Mouse (Mus musculus) embryonic facial prominence, embryonic 12.5 days (tissue): ENCODE data around the gene Smagp. TPM values are rescaled to one million over a fixed set of nuclear protein-coding genes. Genes with fewer than 3 reads are reported as not detected.

Experiments used
- ATAC-seq: fragments of 200-750 bp; cut with Nextera tagmentation; 2 replicates; pipeline ENCODE4 v1.8.0; 2017; ENCODE audit not compliant: insufficient number of reproducible peaks, insufficient read depth, low FRiP score, low TSS enrichment
- H3K27ac ChIP-seq: fragments of 300-500 bp; sonication (generic); 2 replicates; pipeline ENCODE4 v1.5.1; 2016; ENCODE audit warnings: mild to moderate bottlenecking
- H3K27me3 ChIP-seq: fragments of 300-500 bp; sonication (generic); 2 replicates; pipeline ENCODE4 v1.6.1; 2016; ENCODE audit warnings: mild to moderate bottlenecking, moderate library complexity
- H3K36me3 ChIP-seq: fragments of 300-500 bp; sonication (generic); 2 replicates; pipeline ENCODE4 v1.6.1; 2016; ENCODE audit warnings: mild to moderate bottlenecking
- H3K4me1 ChIP-seq: fragments of 300-500 bp; sonication (generic); 2 replicates; pipeline ENCODE4 v1.6.1; 2016
- H3K4me2 ChIP-seq: fragments of 300-500 bp; sonication (generic); replicated peaks from 2 replicates; pipeline ENCODE4 v1.6.1; 2016; ENCODE audit warnings: mild to moderate bottlenecking, moderate library complexity
- H3K4me3 ChIP-seq: fragments of 300-500 bp; sonication (generic); 2 replicates; pipeline ENCODE4 v1.5.1; 2016; ENCODE audit warnings: mild to moderate bottlenecking
- H3K9ac ChIP-seq: fragments of 300-500 bp; sonication (generic); 2 replicates; pipeline ENCODE4 v1.6.1; 2016; ENCODE audit warnings: mild to moderate bottlenecking, moderate library complexity
- H3K9me3 ChIP-seq: fragments of 300-500 bp; sonication (generic); 2 replicates; pipeline ENCODE4 v1.6.1; 2016; ENCODE audit warnings: mild to moderate bottlenecking, moderate library complexity
- WGBS: fragments of 180-500 bp; shearing (Covaris S2); methylation state at CpG from one replicate; pipeline ENCODE4 v1.1.7; 2016; 5-methylcytosine and 5-hydroxymethylcytosine counted together
- polyA plus RNA-seq: library from polyadenylated mRNA; unstranded; fragments of >200 nt; fragmentation: Nextera tagmentation; extraction: Ambion mirVana; gene quantifications from 2 replicates; pipeline ENCODE4 v1.2.1, GENCODE M21; 2016

The Smagp gene
- 5.9 and 7.2 TPM in 2 replicates for polyA plus RNA-seq

DNA sequence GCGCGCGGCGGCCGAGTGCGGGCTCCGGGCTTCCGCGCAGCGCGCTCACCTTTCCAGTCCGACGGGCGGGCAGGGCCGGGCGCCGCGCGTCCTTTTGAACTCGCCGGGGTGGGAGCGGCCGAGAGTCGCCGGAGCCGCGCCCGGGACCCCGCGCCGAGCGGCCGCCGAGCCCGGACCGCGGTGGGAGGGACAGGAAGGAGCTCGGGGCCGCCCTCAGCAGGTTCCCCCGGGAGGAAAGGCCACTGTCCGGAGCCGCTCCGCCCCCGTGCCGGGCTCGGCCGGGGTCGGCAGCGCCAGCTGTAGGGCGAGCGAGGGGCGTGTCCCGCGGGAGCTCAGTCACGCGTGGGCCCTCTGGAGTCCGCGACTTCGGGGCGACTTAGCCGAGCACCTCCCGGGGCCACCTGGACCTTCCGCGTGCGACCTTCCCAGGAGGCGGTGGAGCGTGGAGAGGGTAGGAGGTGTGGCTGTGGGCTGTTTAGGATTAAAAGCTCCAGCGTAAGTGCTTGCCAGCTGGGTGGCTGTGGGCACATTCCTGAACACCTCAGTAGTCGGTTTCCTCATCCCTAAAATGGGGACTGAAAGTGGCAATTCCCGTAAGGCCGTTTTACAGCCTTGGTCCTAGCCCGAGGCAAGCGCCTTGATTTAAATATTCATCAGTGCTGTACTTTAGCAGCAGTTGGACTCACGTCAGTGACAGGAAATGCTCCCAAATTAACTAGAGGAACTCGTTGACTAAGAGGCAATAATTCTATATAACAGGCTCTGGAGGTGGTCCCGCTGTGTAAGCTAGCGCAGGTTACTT, at the start of gene Smagp:
Gene Smagp (minus strand): TSS at position 241 of the 802 bp plus-strand sequence.
- Histone ChIP-seq H3K9me3 (no peaks in the 10 kb centered on the region), H3K36me3 (no peaks in the 10 kb centered on the region), H3K27ac (no peak within 1 kb of the TSS), H3K4me1 (peaks cover 15% of the 10 kb centered on the region; the same call in 1 of the 2 replicates), H3K27me3 (peaks cover 55% of the 10 kb centered on the region), H3K4me2 (peak within 1 kb of the TSS; percentile 81), H3K9ac (peak within 1 kb of the TSS; percentile 30; the same call in 1 of the 2 replicates), H3K4me3 (peak within 1 kb of the TSS; percentile 46)
- ATAC-seq: no peak
- under 1% methylated on average over 76 of the region's 77 CpGs for WGBS

DNA sequence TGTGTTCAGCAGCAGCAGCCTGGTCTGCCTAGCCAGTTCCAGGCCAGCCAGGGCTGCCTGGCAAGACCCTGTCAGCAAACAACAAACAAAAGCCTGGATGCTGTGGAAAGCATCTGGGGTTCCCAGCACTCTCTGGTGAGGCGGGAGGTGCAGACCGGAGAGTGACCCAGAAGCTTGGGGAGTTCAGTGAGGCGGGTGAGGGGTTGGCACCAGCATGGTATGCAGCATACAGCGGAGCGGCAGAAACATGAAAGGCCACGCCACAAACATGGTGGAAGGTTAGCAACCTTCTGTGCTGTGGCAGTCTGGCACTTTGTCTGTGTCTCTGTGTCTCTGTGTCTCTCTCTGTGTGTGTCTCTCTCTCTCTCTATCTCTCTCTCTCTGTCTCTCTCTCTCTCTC, 49.7 kb upstream of the Smagp start:
- H3K27ac ChIP-seq: no peak overlapping the region
- WGBS: 90% methylated on average over 6 of the region's 6 CpGs
- ATAC-seq: no peak
- H3K4me3 ChIP-seq: no peak overlapping the region
- H3K36me3 ChIP-seq: no peaks in the 10 kb centered on the region
- H3K27me3 ChIP-seq: no peaks in the 10 kb centered on the region
- H3K9me3 ChIP-seq: peaks cover 6% of the 10 kb centered on the region; the same call in 1 of the 2 replicates
- H3K4me2 ChIP-seq: no peak overlapping the region
- peaks cover 7% of the 10 kb centered on the region; the same call in 1 of the 2 replicates for H3K4me1 ChIP-seq
- H3K9ac ChIP-seq: no peak overlapping the region

DNA sequence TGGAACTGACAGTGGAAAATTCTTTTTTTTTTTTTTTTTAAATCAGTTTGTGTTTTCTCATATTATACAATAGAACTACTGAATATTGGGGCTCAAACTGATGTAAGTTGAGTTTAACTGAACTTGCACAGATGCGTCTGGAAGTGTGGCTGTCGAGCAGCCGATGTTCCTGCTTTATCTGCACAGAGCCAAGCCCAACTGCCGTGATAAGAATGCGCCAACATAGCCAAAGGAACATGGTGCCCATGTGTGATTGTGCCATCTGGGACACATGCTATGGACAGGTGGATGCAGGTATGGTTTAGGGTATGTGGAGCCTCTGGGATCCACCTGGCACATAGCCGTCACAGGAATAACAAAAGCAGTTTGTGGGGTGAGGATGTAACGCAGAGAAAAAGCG, 49.1 kb upstream of the Smagp start:
- H3K36me3 ChIP-seq: no peaks in the 10 kb centered on the region
- peaks cover 6% of the 10 kb centered on the region; the same call in 1 of the 2 replicates for H3K9me3 ChIP-seq
- peaks cover 7% of the 10 kb centered on the region; the same call in 1 of the 2 replicates for H3K4me1 ChIP-seq
- WGBS: 92% methylated on average over 8 of the region's 8 CpGs
- H3K4me2 ChIP-seq: no peak overlapping the region
- H3K4me3 ChIP-seq: no peak overlapping the region
- no peaks in the 10 kb centered on the region for H3K27me3 ChIP-seq
- no peak for ATAC-seq
- no peak overlapping the region for H3K27ac ChIP-seq
- H3K9ac ChIP-seq: no peak overlapping the region

GRCm38 (mm10) chr15:100685255-100685654, 48.5 kb upstream of the Smagp start:
- no peak overlapping the region for H3K27ac ChIP-seq
- H3K4me1 ChIP-seq: peaks cover 7% of the 10 kb centered on the region; the same call in 1 of the 2 replicates
- no peak overlapping the region for H3K4me3 ChIP-seq
- no peak overlapping the region for H3K9ac ChIP-seq
- WGBS: 18% methylated on average over 13 of the region's 13 CpGs
- no peak for ATAC-seq
- peaks cover 3% of the 10 kb centered on the region; the same call in 1 of the 2 replicates for H3K9me3 ChIP-seq
- H3K4me2 ChIP-seq: no peak overlapping the region
- H3K27me3 ChIP-seq: no peaks in the 10 kb centered on the region
- no peaks in the 10 kb centered on the region for H3K36me3 ChIP-seq

DNA sequence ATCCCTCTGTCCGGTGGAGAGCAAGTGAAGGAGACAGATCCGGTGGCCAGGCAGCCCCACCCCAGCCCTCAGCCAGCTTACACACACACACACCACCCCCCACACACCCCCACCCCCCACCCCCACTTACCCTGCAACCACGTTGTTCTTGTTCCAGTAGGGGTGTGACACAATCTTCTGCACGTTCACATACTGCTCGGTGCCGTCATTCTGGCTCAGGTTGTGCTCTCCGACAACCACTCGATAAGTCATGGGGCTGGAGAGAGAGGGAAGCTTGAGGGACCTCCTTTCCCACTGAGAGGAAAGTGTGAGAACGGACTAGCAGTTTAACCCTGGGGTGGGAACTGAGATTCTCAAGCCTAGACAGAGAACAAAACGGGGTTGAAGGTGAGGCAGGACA, 47.7 kb upstream of the Smagp start:
- Histone ChIP-seq H3K27me3 (no peaks in the 10 kb centered on the region), H3K9ac (no peak overlapping the region), H3K9me3 (no peaks in the 10 kb centered on the region), H3K27ac (no peak overlapping the region), H3K4me1 (peaks cover 7% of the 10 kb centered on the region; the same call in 1 of the 2 replicates), H3K4me3 (no peak overlapping the region), H3K4me2 (no peak overlapping the region), H3K36me3 (no peaks in the 10 kb centered on the region)
- ATAC-seq: no peak; the same call in 1 of the 2 replicates
- WGBS: 67% methylated on average over 10 of the region's 10 CpGs

GRCm38 (mm10) chr15:100683041-100683440, 46.3 kb upstream of the Smagp start:
- no peaks in the 10 kb centered on the region for H3K27me3 ChIP-seq
- 47% methylated on average over 2 of the region's 2 CpGs for WGBS
- H3K4me3 ChIP-seq: no peak overlapping the region

GRCm38 (mm10) chr15:100681770-100682169, 45.0 kb upstream of the Smagp start:
- no peak overlapping the region for H3K9ac ChIP-seq
- H3K27me3 ChIP-seq: no peaks in the 10 kb centered on the region
- H3K36me3 ChIP-seq: no peaks in the 10 kb centered on the region
- no peak overlapping the region for H3K4me2 ChIP-seq
- no peaks in the 10 kb centered on the region for H3K9me3 ChIP-seq
- H3K4me3 ChIP-seq: no peak overlapping the region
- H3K4me1 ChIP-seq: peaks cover 3% of the 10 kb centered on the region; the same call in 1 of the 2 replicates
- ATAC-seq: no peak
- H3K27ac ChIP-seq: no peak overlapping the region
- WGBS: 29% methylated on average over 7 of the region's 7 CpGs

More at GRCm38 (mm10) chr15:100683041-100683440, 46.3 kb upstream of the Smagp start:
- Histone ChIP-seq H3K4me1 (peaks cover 7% of the 10 kb centered on the region; the same call in 1 of the 2 replicates), H3K36me3 (no peaks in the 10 kb centered on the region), H3K9me3 (no peaks in the 10 kb centered on the region), H3K9ac (no peak overlapping the region), H3K4me2 (no peak overlapping the region), H3K27ac (no peak overlapping the region)
- no peak for ATAC-seq

DNA sequence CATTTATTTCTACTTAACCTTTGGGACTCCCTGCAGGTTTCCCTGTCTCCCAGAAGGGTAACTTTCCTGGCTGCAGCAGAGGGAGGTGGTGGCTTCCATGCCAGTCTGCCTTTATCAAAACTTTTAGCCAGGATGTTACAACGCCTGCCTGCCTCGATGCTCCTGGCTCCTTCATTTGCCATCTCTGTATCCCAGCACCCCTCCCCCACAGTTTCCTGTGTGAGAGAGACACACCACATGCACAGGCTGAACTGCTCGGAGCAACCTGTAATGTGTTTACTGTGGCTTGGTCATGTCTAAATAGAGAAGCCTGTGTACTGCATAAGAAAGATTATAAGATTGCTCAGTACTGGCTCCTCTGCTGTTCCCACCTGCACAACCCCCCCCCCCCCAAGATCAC, 43.6 kb upstream of the Smagp start:
- no peak overlapping the region for H3K9ac ChIP-seq
- no peaks in the 10 kb centered on the region for H3K27me3 ChIP-seq
- H3K9me3 ChIP-seq: no peaks in the 10 kb centered on the region
- no peak overlapping the region for H3K27ac ChIP-seq
- WGBS: 49% methylated on average over 3 of the region's 3 CpGs
- no peak overlapping the region for H3K4me3 ChIP-seq
- ATAC-seq: no peak
- no peak overlapping the region for H3K4me2 ChIP-seq
- no peaks in the 10 kb centered on the region for H3K36me3 ChIP-seq
- peaks cover 3% of the 10 kb centered on the region; the same call in 1 of the 2 replicates for H3K4me1 ChIP-seq

GRCm38 (mm10) chr15:100679005-100679404, 42.3 kb upstream of the Smagp start:
- 92% methylated on average over 14 of the region's 14 CpGs for WGBS
- Histone ChIP-seq H3K9ac (no peak overlapping the region), H3K4me1 (peaks cover 3% of the 10 kb centered on the region; the same call in 1 of the 2 replicates), H3K27ac (no peak overlapping the region), H3K4me2 (no peak overlapping the region), H3K9me3 (no peaks in the 10 kb centered on the region), H3K27me3 (no peaks in the 10 kb centered on the region), H3K36me3 (no peaks in the 10 kb centered on the region), H3K4me3 (no peak overlapping the region)
- ATAC-seq: no peak

DNA sequence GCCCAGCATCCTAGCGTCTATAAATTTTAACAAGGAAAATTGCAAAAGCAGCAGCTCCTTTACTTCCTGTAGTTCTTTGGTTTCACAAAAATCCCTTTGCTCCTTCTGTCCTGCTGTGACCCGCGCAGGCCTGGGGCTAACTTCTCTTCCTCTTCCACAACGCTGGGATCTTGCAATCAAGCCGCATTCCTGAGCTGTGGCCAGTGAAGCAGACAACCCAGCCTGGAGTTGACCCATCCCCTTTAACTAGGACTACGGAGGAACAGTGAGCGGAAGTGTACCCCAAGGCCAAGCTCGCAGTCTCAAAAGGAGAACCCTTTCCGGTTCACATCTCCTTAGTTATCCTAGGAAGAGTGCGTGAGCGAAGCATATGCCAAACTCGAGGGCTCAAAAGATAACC, 41.8 kb upstream of the Smagp start:
- H3K9ac ChIP-seq: no peak overlapping the region
- 61% methylated on average over 12 of the region's 12 CpGs for WGBS
- no peak overlapping the region for H3K4me3 ChIP-seq
- peaks cover 3% of the 10 kb centered on the region; the same call in 1 of the 2 replicates for H3K4me1 ChIP-seq
- no peak overlapping the region for H3K4me2 ChIP-seq
- H3K27me3 ChIP-seq: no peaks in the 10 kb centered on the region
- H3K36me3 ChIP-seq: no peaks in the 10 kb centered on the region
- H3K9me3 ChIP-seq: no peaks in the 10 kb centered on the region
- no peak overlapping the region for H3K27ac ChIP-seq
- ATAC-seq: no peak

- no peaks in the 10 kb centered on the region for H3K36me3 ChIP-seq
- H3K4me3 ChIP-seq: no peak overlapping the region
- 88% methylated on average over 8 of the region's 8 CpGs for WGBS
- no peak overlapping the region for H3K27ac ChIP-seq
- no peaks in the 10 kb centered on the region for H3K9me3 ChIP-seq
- H3K27me3 ChIP-seq: no peaks in the 10 kb centered on the region
- no peak overlapping the region for H3K4me2 ChIP-seq
- no peak overlapping the region for H3K9ac ChIP-seq
- ATAC-seq: no peak
- peaks cover 3% of the 10 kb centered on the region; the same call in 1 of the 2 replicates for H3K4me1 ChIP-seq
Observed at GRCm38 (mm10) chr15:100677675-100678074, 40.9 kb upstream of the Smagp start.

DNA sequence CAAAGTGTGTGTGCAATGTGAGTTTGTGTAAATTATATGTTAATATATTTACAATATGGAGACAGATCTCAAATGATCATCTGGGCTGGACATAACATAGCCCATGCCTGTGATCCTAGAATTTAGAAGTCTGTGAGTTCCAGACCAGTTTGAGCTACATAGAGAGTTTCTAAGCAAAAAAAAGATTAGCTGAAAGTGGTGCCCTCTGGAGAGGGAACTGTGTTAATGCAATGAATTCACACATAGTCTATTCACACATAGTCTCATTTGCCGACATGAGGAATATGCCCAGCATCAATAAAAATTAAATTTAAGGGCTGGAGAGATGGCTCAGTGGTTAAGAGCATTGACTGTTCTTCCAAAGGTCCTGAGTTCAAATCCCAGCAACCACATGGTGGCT, 39.8 kb upstream of the Smagp start:
- Histone ChIP-seq H3K4me2 (no peak overlapping the region), H3K36me3 (no peaks in the 10 kb centered on the region), H3K9me3 (no peaks in the 10 kb centered on the region), H3K27me3 (no peaks in the 10 kb centered on the region), H3K27ac (no peak overlapping the region), H3K4me1 (no peaks in the 10 kb centered on the region), H3K4me3 (no peak overlapping the region), H3K9ac (no peak overlapping the region)
- WGBS: 89% methylated on average over 1 of the region's 1 CpGs
- no peak for ATAC-seq
